Mouse (Mus musculus) urinary bladder, postnatal 14 days (tissue): ENCODE data around the gene Ppp1r1c.

Experiments
- DNase-seq: peaks from one replicate; pipeline ENCODE4 v3.0.0; 2021; ENCODE audit warnings: low spot score

The Ppp1r1c gene

DNA sequence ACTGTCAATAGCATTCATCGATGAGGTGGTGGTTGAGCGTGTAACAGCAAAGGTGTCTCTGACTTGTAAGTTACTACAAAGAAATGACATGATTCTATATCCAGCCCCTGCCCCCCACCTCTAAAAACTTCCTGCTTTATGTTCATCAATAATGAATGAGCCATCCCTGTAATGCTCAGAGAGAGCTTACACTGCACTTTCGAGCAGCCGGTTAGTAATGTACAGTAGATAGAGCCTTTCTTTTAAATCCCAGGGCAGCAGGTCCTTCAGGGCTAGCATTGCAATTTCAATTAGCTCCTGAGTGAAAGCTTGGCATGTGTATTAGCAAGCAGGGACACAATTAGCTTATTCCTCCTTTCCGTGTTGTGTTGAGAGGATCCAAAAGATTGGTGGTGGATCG lies at the start of gene Ppp1r1c:
Gene Ppp1r1c, plus strand, starts transcription at position 206 of the 400 bp plus-strand sequence.
- no peak for DNase-seq

DNA sequence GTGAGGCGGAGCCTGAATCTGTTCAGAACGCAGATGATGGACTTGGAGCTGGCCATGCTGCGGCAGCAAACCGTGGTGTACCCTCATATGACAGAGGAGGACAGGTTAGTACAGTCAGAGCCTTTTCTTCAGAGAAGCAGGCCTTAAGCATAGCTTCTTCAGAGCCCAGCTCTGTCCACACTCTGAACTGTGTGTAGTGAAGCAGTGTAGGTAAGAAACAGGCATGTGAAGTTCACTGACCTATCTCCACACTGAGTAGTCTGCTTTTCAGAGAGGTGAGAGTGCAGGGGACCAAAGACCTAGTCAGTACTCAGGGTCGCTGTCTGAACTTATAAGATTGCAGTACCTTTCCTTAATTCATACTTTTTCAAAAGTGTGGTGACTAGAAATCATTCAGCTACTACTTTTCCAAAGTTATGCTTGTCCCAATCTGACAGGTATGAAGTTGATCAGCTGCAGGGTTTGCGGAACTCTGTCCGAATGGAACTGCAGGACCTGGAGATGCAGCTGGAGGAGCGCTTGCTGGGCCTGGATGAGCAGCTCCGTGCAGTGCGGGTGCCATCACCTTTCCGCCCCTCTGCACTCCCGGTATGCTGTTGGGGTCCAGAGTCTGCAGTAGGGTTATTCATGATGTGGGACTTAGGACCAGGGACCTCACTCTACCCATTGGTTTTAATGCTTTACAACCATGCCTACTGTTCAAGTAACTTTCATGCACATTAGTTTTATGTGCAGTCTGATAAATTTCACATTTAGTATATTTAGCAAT lies 47.0 kb upstream of the Ppp1r1c start:
- DNase-seq, result no peak

DNA sequence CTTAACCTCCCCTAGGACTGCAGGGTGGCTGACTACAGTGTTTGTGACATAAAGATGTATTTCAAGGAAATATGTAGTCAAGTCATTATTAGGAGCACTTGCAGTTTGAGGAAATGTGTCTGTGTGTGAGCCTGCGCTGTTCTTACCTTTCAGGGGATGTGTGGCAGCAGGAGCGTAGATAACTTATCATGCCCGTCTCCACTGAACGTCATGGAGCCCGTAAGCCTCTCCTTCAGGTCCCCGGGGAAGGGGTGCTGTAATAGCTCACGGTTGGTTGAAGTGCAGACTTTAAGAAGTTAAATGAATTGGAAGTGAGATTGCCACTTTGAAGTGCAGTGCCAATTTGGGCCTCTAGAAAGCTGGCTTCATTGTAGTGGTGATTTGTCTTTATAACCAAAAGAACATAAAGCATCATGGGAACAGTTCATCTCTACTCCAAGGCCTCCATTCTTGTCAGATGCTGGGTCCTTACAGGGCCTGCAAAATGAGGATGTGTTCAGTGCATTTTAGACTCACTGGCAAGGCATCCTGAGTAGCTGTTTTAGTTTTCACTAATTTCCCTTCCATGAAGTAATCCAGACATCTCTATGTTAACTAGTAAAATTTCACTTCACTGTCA lies 46.0 kb upstream of the Ppp1r1c start:
- no peak for DNase-seq

DNA sequence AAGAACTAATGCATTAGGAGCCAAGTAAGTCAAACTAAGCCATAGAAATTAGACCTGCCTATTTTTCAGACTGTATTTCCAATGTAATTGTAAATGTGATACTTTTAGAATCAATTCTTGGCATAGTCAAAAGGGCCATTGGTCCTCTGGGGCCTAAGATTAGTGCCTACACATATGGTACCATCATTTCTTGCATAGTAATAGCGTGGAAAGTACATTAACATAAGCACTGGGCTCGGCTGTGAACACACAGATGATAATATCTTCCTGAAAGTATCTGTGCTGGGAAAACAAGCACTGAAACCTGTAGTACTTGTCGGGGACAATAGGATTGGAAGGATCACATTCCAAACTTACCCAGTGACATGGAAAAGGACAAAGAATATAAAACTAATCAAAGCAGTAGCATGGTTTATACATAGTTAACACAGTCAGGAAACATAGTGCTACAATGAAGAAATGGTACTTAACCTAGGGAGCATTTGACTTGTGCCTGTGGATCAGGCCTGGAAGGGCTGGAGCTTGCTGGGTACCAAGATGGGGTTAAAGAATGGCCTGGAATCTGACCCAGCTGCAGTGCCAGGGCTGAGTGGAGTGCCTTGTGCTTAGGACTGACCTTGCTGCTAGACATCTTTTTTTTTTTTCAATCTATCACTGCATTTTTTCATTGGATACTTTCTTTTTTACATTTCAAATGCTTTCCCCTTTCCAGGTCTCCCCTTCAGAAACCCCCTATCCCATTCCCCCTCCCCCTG lies 42.9 kb upstream of the Ppp1r1c start:
- no peak for DNase-seq

DNA sequence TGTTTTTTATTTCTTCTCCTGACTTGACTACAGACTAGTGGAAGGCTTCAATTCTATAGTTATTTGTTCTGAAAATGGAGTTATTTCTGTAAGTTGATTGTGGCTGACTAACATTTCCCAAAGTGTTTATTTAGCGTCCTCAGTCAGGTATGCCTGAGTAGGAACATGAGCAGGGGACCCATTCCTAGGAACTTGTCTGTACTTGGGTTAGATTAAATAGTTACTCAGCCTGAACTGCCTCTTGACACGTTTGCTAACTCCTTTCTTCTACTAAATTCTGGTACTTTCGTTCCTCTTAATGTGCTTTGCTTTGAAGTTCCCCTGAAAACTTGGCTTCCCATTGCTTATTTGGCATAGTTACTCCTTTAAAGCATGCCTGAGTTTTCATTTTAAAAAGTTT lies 42.1 kb upstream of the Ppp1r1c start:
- DNase-seq, result no peak

DNA sequence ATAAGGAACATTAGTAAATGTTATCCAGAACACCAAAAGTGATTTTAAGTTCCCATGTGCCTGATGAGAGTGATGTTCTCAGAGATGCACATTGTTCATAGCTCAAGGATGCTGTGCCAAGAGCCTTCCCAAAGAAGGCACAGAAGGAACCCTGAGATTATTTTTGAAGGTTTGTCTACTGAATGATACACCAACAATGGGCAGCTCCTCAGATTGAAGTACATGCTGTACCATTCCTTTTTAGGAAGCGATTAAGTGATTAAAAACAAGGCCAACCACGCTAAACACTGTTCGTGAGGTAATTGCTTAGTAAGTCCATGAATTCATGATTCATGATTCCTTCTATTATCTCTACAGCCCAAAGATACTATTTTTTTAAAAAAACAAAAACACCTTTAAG lies 32.3 kb upstream of the Ppp1r1c start:
- no peak for DNase-seq

DNA sequence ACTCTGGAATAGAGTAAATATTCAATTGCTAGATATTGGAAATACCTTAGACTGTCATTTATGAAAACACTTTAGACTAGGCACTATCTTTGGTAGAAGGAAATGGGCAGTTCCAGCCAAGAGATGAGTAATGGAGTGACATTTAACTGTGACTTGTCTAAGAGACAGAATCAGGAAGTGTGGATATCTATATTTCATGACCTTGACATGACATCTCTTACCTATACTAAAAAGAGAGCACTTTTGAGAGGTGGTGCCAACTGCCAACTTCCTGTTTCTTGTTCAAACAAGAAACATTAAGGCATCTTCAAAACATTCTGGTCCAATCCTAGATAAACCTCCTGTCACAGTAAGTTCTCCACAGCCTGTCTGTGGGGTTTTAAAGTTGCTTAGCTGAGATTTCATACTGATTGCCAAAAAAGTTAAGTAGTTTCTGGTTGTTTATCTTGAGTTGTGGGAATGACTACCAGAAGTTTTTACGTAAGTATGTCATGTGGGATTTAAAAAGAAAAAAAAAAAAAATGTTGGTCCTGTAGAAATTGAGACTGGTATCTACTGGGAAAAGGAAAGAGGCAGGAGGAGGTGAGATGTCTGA lies 29.8 kb upstream of the Ppp1r1c start:
- no peak for DNase-seq

DNA sequence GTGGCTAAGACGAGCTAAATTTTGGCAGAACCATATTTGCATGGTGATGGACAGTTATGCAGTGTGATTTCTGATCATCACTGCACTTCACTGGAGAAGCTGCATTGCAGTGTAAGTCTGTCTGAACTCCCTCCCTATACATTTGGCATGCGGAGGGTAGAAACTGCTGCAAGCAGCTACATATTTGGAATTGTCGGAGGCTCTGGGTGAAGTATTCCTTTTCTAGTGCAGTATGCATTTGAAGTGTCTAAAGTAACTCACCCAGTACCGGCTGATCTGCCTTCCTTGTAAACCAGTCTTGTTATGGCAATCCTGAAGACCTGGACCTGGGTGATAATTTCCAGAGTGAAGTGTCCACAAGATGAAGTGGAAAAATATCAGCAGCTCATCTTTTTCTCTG lies 25.9 kb upstream of the Ppp1r1c start:
- no peak for DNase-seq

DNA sequence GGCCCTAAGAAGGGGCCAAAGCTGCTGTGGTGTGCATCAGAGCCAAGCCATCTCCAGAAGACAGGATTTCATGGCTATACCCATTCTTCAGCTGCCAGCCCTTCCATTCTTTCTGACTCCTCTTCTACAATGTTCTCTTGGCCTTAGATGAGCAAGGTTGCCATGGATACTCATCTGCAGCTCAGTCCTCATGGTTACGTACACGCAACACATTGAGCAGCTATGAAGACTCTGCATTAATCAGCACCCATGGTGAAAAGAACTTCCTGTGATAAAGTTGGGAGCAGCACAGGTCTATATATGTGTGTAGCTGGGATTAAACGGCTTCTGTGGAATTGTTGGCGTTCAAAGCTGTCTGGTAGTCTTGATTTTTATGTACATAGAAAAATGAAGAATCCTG lies 24.3 kb upstream of the Ppp1r1c start:
- no peak for DNase-seq

DNA sequence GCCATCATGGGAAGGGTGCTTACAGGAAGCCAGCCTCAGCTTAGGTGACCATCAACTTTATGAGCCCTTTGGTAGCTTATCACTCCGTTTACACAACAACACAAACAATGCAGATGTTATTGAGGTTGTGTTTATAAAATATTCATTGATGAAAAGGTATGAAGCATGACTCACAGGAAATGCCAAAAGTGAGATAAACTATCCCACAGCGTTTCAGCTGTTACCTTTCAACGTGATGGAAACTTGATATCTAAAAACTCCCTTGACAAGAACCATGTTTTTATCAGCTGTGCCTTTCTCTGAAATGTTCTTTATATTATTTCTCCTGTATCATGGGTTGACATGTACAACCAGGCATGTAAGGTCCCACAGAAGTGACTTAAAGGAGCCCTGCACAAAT lies 16.7 kb upstream of the Ppp1r1c start:
- DNase-seq, result no peak

DNA sequence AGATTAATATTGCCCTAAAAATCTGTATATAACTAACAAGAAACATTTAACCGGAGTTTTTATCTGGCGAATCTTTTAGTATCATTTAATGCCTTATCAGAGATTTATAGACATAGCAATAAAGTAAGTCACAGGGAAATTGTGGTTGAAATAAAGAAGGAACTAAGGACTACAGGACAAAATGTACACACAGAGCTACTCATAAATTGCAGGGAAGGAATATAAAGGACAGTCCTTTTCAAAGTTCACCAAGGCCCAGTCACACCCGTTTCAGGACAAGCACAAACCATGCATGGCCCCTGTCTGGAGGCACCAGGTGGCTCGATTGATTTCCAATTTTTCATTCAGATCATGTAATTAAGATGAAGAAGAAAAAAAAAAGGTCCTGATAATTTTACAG lies 12.4 kb upstream of the Ppp1r1c start:
- no peak for DNase-seq

DNA sequence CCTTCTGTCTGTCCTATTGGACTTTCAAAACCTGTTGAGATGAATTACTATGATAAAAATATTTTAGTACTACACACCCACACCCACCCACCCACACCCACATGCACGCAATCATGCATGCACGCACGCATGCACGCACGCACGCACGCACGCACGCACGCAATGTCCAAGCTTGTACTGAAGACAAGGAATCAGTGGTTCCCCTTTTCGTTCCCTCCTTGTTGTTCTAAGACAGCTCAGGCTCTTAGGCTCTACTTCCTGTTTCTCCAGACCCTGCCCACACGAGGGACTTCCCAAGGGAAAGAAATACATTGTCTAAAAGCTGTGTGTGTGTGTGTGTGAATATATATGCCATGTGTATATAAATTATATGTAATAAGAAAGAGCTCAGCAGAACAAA lies 11.6 kb upstream of the Ppp1r1c start:
- DNase-seq, result no peak

DNA sequence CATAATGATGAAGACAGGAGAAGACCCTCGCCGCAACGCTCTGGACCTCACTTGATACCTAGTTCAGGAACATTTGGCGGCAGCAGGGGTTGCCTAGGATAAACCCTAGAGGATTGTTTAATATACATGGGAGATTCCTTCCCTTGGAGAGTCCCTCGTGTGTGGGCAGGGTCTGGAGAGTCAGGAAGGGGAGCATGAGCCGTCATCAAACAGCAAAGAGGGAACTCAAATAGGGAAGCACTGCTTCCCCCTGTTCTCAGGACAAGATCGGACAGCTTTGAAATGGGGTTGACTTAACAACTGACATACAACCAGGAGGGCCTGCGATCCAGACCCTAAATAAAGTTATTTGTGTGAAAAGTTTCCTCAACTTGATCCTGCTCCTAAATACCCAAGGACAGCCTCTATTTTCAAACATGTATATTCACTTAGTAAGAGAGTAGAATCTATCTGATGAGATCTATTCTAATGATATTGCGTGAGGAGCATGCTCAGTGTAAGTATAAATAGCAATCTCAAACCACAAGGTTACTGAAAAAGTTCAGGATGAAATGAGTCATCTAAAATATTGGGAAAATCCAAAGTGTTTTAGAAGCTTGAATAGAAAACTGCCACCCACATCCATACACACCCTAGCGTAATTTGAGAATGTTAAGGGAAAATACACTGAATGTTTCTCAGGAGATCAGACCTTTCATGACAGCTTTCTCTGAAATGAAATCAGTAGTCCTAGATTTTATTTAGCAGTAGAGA lies 10.9 kb upstream of the Ppp1r1c start:
- DNase-seq, result no peak

DNA sequence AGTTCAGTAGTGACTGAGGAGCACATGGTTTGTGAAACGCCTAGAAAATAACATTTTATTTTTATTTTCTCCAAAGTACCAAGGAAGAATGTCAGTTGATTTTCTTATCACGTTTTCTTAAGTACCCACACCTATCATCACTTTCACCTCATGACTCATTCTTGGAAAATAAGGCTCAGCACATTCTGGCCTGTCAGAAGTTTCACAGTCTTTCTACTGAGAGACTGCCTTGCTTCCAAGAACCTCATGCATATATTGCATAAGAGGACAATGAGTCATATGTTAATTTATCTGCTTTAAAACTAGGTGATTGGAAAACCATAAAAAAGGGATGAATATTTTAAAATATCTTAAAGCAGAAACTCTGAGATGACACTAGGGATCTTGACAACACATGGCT lies 9.4 kb upstream of the Ppp1r1c start:
- DNase-seq, result no peak

DNA sequence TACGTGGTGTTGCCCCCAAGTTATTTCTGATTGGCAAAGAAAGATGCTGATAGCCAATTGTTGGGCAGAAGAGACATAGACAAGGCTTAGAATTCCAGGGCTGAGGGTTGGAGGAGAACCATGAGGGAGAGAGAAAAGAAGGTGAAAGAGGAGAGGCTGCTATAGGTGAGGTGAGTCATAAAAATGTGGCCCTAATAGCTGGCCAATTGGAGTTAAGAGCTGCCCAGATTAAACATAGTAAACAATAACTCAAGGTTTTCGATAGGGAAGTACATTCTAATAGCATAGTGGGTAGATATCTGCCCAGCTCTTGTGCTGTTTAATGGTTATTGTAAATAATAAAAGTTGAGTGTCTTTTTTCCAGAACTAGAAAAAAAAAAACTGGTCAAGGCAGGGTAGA lies 2.8 kb upstream of the Ppp1r1c start:
- DNase-seq, result no peak

DNA sequence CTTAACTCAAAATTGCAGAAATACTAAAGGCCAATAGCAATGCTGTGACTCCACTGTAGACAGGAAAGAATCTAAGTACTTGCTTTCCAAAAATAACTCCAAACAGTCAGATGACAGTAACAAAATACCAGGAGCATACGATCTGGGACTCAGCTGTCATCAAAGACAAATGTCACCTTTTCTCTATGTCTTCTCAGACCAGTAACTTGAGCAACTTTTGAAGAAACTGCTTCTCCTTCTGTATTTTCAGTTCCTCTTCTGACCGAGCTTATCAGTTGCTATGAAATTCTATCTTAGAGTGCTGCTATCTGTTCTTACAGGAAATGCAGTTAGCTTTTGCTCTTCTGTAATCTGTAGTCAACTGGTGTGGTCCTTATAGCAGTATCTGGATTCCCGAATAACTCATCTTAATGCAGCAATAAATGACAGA lies 6.1 kb downstream of the Ppp1r1c start:
- DNase-seq, result no peak

DNA sequence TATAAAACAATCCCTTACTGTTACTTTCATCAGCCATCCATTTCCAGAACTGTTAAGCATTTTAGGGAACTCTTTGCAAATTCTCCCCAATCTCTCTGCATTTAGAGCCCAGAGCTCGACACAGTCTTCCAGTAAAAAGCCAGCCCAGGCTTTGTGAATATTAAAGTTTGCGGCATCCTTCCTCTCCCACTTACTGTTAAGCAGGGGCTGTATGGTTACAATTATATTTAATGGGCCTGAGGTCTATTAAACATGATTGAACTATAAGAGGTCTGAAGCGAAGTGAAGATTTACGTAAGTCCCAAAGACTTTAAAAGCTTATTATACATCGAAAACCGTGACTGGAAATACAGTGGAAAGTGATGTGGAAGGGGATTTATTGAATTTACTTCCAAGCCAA lies 7.2 kb downstream of the Ppp1r1c start:
- DNase-seq, result no peak

DNA sequence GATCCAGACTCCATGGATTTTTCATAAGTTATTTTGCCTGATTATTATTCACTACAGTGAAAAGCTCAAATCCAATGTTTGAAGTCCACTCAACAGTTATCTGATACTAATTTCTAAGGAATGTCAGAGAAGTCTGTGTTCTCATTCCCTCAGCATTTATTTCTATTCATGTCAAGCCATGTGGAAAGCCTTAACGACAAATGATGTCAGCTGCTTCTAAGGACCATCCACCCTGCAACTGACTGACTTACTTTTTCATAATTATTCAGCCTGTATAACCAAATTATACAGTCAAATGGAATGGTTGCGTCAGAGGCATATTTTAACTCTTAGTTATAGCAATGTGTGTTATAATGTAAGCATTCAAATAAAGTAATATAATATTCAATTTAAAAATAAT lies 8.3 kb downstream of the Ppp1r1c start:
- no peak for DNase-seq

DNA sequence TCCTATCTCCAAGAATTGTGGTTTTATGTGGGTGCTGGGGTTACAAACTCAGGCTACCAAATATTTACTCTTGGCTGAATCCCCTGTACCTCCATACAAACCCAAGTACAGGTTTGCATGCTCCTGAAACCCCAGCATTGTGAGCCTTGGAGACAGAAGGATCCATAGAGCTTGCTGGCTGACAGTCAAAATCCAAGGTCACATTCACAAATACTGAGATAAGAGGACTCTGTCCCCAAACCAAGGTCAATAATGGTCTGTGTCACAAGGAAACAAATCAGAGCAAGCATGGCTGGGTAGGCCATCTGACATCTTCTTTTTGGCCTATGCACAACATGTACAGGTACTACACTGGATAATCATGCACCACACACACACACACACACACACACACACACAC lies 10.3 kb downstream of the Ppp1r1c start:
- DNase-seq, result no peak

DNA sequence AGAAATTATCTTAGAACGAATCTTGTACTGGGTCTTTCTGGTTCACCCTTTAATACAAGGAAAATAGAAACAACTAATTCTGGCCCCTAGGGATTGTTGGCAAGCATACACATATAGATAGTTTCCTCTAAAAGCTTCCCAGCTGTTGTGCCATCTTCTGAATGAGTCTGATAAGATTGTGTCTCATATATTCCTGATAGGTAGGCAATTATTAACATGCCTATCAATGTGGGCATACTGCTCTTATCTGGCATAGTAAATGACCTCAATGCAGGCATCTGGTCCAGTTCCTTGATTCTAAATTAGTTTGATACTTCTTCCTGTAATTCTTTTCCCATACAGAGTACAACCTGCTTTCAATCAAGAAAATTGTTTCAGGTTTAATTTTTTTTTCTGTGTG lies 14.8 kb downstream of the Ppp1r1c start:
- no peak for DNase-seq

DNA sequence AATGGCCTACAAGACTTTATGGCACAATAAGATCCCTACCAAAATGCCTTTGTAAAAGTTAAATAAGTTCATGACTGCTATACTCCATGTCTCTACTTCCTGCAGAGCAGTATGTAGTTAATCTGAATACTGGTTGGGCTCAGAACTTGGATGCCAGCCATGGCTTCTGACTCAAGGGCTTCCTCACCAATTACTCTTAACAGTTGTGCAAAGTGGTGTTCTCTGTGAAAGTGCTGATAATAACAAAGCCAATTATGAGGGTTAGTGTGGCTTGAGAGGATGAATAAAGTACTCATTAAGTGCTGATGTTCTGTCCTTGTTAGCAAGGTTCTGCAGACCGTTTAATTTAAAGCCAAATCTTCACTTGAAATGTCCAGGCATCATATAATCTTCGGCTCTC lies 31.4 kb downstream of the Ppp1r1c start:
- DNase-seq, result peak; percentile 42

DNA sequence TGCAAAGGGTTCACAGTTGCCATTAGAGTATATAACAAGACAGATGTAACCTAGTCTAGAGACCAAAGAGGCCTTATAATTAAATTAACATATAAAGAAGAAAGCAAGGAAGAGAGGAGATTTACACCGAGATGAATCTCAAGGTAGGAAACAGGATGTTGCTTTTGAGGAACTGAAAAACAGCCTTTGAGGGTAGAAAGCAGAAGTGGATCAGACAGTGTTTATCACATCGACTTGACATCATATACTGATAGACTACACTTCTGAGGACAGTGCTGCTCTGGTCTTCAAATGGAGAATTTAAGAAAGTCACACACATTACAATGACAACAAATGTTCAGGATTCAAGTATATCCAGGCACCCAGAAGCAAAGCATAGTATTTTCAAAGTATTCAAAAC lies 34.4 kb downstream of the Ppp1r1c start:
- no peak for DNase-seq
